Mouse (Mus musculus): ENCODE measurements around the gene Ptk7.
"Not testable (repeated sequence)": the region's sequence is repeated elsewhere in the genome, so short reads cannot be mapped to it uniquely, and the experiment has no call there.

The Ptk7 gene

DNA sequence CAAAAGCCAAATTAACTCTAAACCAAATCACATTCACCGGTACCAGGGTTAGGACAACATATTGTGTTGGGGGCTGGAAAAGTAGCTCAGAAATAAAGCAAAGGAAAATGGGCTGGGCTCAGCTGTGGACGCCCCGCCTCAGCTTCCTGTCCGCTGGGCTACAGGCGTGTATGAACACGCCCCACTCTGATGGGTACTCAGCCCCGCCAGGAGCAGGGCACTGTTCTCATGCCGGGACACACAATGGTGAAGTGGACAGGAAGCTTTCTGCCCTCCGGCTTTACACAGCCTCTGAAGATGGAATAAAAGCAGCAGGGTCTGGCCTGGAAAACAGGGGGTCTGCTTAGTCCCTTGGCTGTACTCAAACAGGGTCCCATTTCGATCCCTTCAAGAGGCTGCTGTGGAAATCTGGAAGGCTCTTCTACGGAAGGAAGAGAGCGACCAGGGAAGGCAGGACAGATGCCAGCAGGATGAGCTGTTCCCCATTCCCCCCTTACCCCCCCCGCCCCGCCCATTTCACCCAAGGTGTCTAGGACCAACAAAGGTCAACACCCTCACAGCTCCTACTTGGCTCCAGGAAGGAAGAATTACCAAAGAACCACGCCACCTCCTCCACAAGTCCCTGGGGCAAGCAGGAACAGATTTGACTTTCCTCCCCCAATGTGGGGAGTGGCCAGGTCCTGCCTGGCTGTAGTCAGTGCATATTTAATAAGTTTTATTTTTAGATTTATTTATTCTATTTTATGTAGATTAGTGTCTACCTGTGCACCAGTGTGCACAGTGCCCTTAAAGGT, 19.4 kb downstream of the Ptk7 start:
- in situ Hi-C loops (cut with MseI, MboI): no loop called here

DNA sequence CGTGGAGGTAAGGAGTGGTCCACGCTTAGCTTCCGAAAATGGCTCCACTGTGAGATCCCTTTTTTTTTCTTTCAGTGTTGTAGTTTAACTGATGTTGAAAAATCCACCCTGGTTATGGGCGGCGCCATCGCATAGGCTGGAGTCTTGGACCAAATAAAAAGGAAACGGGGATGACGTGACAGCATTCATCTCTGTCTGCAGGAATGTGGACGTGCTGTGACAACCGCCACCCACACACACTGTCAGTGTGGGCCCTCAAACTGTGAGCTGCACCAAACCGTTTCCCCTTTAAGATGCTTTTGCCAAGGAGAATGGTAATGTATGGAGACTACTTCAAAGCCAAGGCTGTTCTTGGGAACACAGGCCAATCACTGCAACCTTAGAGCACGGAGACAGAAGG, 23.3 kb downstream of the Ptk7 start:
- in situ Hi-C loops (cut with MseI, MboI): no loop called here

DNA sequence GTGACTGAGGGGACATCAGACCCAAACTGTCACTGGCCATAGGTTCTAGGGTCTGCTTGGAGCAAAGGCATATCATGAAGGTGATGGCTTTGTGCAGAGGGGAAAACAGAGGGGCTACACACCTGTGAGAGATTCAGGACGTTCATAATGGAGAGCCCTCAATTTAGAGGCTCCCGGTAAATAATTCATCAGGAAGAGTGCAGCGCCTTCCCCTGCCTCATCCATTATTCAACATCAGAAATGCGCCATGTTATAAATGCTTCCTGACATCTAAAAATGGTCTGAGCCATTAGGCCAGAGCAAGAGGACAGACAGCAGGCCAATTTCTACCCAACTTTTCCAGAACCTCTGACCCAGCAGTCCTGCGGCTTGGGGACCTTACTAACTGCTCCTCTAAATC, 24.2 kb downstream of the Ptk7 start:
- in situ Hi-C loops (cut with MseI, MboI): no loop called here

DNA sequence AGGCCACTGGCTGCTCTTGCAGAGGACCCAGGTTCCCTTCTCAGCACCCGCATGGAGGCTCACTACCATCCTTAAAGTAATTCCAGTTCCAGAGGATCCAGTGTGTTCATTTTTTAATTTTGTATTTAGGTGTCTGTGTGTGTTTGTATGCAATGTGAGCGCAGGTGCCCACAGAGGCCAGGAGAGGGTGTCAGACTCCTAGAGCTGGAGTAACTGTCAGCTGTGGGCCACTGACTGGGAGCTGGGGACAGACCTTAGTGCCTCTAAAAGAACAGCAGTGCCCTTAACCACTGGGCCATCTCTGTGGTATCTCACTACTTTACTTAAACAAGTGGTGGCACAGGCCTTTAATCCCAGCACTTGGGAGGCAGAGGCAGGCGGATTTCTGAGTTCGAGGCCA, 26.1 kb downstream of the Ptk7 start:
- in situ Hi-C loops (cut with MseI, MboI): no loop called here

DNA sequence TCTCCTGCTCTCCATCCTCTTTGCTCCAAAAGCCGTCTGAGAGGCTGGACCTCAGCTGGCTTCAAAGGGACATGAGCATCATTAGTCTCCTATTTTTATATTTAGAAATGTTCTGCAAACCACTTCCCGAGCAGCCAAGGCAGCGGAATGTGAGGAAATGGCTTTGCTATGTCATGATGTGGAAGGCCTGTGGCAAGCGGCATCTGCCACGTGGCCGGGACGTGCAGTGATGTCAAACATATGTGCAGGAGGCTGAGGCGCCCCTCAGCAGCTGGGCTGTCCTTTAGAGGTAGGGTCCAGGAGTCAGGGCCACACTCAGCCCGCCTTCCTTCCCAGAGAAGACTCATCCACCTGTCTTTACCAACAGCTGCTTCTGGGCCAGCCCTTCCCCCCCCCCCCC, 27.1 kb downstream of the Ptk7 start:
- in situ Hi-C loops (cut with MseI, MboI): no loop called here

DNA sequence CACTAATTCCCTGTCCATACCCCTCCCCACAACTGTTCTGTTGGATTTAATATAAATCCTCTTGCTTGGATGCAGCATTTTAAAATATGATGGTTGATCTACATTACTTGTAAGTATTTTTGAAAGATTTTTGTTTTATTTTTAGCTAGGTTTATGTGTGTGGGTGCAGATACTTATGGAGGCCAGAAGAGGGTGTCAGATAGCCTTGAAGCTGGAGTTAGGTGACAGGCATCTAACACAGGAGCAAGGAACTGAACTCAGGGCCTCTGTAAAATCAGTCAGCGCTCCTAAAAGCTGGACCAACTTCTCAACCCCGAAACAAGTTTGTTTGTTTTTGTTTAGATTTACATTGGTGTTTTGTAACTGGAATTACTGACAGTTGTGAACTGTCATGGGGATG, 28.7 kb downstream of the Ptk7 start:
- in situ Hi-C loops (cut with MseI, MboI): no loop called here

DNA sequence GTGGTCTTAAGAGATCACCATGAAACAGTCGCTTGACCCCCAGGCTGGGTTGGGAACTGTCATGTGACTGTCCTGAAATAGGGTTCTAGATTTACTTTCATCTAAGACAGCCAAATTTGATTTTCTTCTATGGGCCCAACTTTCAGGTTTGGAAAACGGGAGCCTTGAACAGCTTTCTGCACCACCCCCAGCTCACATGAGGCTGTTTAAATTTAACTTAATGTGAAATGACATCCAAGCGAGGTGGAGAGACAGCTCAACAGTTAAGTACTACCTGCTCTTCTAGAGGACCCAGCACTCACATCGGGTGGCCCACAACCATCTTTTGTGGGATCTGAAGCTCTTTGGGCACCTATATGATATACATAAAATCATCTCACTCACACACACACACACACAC, 30.3 kb downstream of the Ptk7 start:
- in situ Hi-C loops (cut with MseI, MboI): no loop called here

DNA sequence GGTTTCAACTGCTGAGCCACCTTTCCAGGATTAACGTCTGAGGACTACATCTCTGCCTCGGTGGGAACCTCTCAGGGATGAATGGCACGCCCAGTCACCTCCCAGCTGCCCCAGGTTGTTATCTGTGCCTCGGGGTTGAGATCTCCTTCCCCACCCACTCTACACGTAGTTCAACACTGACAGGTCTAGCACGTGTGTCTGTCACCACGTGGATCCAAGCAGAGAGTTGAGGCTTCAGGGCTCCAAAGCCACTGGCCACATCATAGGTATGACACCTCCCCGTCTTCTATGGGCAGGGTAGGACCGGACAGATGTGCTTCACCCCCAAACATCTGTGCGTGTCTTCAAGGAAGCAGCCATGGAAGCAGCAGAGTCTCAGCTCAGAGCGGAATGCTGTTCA, 31.3 kb downstream of the Ptk7 start:
- in situ Hi-C loops (cut with MseI, MboI): no loop called here

DNA sequence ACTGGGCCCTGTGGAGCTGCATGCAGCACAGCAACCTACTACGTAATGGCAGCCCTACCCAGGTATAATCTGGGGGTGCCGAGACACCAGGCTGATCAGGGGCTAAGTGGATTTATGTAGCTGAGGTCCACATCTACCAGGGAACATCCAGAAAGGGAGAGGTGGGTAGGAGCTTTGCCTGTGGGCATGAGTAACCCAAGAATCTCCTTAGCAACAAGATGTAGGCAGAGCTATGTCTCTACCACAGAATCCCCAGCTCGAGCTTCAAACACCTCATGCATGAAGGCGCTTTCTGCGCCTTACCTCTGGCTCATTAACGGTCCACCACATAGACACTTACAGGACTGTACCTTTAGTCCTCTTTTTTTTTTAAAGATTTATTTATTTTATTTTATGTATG, 34.0 kb downstream of the Ptk7 start:
- in situ Hi-C loops (cut with MseI, MboI): no loop called here

DNA sequence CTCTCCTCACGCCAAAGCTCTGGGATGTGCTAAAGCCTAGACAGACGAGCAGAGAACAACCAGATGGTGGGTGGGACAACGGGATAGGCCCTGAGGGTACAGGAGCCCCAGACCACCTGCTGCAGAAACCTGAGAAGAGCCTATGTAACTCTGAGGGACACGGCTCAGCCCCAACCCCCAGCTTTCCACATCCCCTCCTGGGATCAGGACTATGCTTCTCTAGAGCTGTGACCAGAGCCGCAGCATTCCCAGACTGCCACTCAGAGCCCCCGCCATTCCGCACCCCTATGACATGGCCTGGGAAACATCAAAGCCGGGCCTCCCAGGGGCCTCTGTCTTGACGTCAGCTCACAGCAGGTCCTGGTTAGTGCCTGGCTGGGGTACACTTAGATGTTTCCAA, 34.7 kb downstream of the Ptk7 start:
- in situ Hi-C loops (cut with MseI, MboI): no loop called here

DNA sequence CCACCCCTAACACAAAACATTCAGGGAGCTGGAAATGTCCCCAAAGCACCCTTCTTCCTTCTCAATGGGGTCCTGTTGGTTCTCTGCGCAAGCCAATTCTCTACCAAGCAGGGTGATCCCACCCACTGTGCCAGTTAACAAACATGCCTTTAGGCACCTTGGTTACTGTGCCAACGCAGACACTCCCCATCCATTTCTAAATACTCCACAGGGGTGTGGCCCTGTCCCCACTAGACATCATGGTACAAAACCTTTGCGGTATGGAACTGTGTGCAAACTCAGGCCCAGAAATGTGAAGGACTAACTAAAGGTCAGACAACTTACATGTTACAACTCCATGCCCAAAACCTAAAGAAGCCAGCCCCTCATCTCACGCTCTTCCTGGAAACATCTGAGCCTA, 36.2 kb downstream of the Ptk7 start:
- in situ Hi-C loops (cut with MseI, MboI): no loop called here

DNA sequence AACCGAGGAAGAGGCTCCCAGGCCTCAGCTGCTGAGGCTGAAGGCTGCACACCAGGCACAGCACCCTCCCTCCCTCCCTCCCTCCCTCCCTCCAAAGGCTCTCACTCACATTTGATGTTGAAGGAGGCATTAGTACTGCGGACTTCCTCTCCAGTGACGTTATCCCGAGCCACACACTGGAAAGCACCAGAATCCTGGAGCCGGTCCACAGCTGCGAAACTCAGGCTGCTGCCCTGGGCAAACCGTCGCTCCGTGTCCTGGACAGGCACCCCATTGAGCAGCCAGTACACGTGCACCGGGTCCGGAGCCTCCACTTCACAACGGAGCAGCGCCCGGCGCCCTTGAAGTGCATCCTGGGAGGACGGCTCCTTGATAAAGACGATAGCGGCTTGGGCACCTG, 37.9 kb downstream of the Ptk7 start:
- in situ Hi-C loops (cut with MseI, MboI): no loop called here

DNA sequence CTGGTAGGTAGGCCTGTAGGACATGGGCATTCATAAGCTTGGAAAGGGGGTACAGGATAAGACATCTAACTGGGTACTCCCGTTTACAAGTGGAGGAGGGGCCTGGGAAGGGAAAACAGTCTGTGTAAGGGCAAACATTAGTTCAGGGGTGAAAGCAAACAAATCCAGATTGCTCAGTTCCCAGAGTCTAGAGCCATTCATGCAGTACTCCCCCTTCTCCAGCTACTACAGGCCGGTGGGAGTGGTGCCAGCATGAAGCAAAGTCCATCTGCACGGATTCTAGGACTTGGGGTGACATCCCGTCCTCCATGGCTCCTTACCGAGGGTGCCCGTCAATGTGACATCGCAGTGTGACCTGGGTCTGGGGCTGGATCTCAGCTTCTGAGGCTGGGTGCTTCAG, 38.9 kb downstream of the Ptk7 start:
- in situ Hi-C loops (cut with MseI, MboI): no loop called here

DNA sequence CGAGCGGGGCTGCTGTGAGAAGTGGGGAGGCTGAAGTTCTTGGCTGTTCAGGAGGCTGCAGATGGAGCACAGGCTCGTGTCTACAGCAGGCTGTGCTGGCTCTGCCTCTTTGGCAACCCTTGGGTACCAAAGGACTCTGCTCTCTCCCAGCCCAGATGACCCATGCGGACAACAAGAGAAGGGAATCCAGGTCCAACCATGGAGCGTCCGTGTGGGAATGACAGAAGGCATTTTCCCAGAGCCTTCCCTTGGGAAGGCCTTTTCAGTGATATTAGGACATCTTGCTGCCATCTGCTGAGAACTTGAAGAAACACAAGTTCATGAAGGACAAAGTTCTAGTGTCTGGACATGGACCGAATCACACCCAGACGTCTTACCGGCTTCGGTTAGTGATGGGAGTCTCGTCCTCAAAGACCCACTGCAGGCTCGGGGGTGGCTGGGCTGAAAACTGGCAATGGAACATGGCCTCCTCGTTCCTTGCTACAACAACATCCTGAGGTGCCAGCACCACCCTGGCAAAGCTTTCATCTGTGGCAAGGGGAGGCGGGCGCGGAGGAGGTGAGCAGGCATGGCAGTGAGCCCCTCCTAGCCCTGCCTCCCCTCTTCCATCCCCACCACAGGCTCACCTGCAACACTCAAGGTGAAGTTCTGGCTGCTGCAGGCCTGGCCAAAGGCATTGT, 39.5 kb downstream of the Ptk7 start:
- in situ Hi-C loops (cut with MseI, MboI): no loop called here

DNA sequence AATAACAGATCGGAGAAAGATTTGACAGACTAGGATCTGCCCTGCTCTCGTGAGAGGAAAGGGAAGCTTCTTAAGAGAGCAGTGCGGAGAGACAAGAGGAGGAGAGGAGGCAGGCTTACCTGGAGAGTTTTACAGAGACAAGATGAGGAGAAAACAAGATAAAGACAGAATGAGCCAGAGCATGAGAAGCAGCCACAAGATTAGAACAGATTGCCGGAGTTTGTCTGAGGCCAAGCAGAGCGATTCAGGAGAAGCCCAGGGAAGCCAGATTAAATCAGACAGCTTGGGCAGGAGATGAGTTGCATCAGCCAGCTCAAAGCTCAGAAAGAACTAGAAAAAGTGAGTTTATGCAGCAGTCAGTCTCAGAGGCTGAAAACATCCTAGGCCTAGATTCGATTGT, 40.4 kb downstream of the Ptk7 start:
- in situ Hi-C loops (cut with MseI, MboI): no loop called here

DNA sequence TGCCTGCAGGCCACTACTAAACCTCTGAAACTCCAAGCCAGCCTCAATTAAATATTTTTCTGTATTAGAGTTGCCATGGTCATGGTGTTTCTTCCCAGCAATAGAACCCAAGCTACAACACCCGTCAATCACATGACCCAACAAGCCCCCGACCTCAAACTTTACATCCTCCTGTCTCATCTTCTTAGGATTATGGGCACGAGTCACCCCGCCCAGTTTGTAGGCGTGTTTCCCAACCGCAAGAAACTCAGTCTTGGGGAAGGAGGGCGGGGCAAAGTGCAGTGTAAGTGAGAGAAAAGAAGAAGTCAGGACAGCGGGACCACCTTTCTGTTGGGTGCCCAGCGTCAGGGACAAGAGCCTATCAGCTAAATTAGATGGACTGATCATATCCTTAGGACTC, 41.1 kb downstream of the Ptk7 start:
- in situ Hi-C loops (cut with MseI, MboI): no loop called here

DNA sequence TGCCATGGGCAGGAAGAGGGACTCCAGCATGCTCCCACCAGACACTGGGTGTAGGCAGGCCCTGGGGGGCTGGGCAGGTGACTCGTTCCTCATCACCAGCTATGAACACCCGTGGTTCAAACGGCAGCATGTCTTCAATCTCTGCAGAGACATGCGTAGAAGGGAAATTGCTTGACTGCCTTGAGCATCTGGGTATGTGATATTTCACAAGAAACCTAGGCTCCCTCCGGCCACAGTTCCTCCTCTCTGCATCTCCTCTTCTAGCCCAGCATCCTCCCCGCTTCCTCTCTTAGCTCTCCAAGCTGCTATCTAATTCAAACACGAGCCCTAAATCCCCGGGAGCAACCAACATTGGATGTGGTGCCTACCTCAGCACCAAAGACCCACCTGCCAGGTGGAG, 43.0 kb downstream of the Ptk7 start:
- in situ Hi-C loops (cut with MseI, MboI): no loop called here

DNA sequence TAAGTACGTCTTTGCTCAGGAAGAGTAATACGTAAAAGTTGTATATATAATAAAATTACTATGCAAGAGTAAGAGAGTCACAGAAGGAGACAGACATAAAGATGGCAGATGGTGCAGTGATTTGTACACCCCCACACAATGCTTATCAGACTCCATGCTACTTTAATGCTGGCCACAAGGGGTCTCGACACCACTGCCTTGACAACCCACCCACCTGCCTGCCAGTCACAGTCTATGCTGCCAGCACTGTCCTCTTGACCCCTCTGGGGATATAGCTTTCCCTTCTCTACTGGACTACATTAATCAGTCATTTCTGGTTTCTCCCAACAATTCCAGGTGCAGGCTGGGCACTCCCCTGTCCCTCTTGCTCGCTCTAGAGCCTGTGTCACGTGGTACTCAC, 50.7 kb downstream of the Ptk7 start:
- in situ Hi-C loops (cut with MseI, MboI): no loop called here

DNA sequence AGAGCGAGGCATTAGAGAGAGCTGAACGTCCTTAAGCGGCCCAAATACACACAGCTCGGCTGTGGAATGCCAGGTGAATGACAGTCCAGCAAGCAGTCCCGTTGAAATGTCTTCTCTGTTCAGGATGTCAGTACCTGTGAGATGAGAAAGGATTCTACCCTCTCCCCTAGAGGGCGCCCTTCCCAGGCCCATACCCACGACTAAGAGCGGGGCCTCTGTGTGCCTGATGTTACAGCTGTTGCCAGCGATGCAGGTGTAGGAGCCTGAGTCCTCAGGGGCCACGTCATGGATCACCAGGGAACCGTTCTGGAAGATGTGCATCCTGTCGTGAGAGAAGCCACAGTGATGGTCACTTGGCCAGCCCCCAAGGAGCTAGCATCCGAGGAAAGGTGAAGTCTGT, 53.2 kb downstream of the Ptk7 start:
- in situ Hi-C loops (cut with MseI, MboI): no loop called here

DNA sequence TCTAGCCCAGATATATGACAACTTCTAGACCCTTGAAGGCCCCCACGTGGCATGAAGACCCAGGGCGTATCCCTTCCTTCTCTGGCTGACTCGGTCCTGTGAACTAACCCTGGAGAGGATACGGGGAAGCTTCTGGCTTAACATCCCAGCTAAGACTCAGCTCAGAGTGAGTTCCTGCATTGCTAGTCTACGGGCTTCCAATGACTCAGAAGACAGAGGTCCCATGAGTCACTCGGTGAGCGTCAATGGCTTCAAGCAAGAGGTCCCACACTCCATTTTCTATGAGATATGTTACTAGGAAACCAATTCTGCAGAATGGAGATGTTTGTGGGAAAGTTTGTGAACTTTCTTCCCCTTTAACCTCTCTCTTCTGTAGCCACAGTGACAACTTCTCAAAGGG, 54.8 kb downstream of the Ptk7 start:
- in situ Hi-C loops (cut with MseI, MboI): no loop called here

DNA sequence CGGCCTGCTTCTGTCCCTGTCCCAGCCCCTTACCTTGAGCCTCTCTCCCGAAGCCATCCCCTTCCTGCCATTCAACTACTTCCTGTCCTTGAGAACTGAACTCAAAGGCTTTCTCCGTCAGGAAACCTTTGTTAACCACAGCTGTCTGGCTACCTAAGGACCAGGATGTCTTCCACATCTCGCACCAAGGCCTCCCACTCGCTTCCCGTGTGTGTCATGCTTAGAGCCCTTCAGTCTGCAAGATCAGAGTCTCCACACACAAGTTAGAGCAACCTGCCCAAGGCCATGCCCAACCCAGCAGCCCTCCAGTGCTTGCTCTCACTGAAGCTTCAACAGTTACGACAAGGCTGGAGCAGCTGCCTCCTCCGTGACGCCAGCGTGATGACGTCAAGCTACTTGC, 58.3 kb downstream of the Ptk7 start:
- in situ Hi-C loops (cut with MseI, MboI): no loop called here

DNA sequence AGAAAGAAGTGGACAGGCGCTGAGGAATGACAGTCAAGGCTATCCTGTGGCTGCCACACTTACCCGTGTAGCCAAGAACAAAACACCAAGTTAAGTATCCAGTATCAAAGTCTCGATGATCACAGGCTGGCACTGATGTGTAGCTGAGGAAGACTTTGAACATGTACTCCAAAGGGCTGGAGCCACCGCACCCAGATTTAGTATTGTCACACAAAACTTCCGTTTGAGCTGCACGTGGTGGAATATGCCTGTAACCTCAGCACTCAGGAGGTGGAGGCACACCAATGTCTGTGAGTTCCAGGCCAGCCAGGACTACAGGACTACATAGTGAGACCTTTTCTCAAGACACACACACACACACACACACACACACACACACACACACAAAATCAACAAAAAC, 70.2 kb downstream of the Ptk7 start:
- in situ Hi-C loops (cut with MseI, MboI): no loop called here

DNA sequence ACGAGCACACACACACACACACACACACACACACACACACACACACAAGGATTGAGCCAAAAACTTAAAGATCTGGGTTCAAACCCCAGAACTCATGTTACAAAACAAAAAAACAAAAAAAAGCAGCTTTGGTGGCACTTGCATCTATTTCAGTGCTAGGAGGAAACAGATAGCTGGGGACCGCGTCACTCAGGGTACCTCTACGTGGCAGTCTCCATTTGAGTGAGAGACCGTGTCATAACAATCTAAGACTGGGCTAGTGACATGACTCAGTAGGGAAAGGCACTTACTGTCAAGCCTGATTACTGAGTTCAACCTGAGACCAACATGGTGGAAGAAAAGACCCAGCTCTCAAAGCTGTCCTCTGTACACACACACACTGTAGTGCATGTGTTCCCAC, 71.2 kb downstream of the Ptk7 start:
- in situ Hi-C loops (cut with MseI, MboI): no loop called here

DNA sequence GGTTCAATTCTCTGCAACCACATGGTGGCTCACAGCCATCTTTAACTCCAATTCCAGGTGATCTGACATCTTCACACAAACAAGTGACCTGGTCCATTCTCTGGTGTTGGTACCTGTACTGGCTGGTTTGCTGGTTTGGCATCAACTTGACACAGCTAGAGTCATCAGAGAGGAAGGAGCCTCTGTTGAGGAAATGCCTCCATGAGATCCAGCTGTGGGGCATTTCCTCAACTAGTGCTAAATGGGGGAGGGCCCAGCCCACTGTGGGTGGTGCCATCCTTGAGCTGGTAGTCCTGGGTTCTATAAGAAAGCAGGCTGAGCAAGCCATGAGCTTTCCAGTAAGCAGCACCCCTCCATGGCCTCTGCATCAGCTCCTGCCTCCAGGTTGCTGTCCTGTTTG, 72.0 kb downstream of the Ptk7 start:
- in situ Hi-C loops (cut with MseI, MboI): not testable (repeated sequence)

Measured in mouse trophoblast stem cell (cell line).